Mouse (Mus musculus): Measurements from ENCODE around the gene Lrrc23.
"Not testable (repeated sequence)": the region's sequence is repeated elsewhere in the genome, so short reads cannot be mapped to it uniquely, and the experiment has no call there.

The Lrrc23 gene

DNA sequence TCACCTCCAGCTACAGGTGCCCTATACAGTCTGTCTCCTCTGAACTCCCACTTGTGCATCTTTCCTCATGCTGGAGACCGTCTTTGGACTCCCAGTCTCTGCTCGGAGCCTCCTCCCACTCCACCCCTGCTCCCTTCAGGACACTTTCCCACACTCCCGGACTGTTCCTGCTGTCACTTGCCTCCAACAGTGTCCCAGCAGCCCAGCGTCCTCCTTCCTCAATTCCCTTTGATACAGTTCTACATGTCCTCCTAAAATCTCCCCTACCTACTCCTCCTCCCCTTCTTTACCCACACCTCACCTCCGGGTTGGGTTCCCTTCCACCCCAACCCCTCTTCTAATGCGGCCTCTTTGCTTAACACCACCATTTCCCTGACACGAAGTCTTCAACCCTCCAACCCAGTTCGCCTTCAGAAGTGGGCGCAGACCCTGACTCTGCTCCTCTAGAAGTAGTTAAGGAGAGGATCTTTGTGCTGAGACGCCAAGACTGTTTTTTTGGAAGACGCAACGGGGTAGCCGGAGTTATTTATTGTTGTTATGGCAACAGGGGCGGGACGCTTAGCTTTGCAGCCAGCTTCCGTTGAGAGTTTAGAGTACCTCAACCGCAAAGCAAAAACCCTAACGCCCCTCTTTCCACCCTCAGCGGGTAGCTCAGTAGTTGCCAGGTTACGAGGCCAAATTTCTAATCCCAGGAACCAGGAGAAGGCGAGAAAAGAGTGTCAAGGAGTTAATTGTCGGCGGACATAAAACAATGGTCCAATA, at the start of gene Lrrc23:
TSS of gene Lrrc23 (minus strand) at position 506 of the 762 bp plus-strand sequence.
- ATAC-seq (ENCODE audit: insufficient number of reproducible peaks, low FRiP score, low TSS enrichment) = no peak

DNA sequence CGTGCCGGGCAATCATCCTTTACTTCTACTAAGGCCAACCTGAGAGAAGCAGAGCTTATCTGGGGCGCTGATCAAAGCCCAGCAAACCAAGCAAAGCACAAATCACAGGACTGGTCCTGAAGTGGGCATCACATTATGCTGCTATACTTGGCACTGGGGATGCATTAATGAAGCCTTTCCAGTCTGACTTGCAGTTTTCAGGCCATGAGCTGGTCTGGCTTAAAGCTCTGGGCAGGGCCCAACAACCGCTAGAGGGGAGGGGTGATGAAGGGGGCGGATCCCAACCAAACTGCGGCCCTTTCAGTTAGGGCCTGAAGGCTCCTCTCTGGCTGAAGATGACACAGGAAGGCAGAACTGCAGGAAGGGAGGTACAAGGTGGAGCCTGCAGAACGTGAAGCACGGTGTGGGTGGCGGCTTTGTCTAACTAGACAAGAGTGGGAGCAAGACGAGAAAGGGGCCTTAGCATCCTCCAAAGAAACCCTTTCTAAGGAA, 48.6 kb upstream of the Lrrc23 start:
- ATAC-seq (ENCODE audit: insufficient number of reproducible peaks, low FRiP score, low TSS enrichment) = no peak

DNA sequence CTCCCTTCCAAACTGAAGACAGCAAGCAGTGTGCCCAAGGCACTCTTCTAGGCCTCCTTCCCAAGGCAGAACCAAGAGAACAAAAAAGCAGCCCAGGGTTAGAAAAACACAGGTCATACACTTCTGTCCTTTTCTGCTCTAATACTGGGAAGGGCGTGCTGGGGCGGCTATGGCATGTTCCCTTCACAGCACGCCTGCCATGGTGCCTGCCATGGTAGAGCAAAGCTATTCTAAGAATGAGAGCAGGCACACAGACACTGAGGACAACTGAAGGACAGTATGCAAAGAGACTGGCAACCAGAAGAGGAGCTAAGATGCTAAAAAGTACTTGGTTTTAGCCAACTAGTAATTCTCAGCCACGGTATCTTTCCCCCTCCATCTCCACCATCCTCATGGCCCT, 42.5 kb upstream of the Lrrc23 start:
- ATAC-seq (ENCODE audit: insufficient number of reproducible peaks, low FRiP score, low TSS enrichment) = no peak

DNA sequence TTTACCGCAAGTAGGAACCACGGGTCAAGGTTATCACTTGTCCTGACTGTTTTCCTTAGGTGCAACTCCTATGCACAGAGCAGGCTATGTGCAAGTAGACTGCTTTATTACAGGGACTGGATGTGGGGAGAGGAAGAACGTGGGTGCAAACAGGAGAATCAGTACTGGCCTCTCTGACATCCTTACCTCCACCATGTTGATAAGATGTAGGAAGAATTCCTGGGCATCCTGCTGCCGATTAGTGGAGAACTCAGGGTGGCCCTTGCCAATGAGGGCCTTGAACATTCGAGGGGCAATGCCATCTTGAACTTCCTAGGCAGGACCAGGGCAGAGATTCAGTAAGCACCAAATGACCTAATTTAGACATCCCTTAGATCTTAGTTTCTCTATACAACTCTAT, 41.4 kb upstream of the Lrrc23 start:
- no peak for ATAC-seq (ENCODE audit: insufficient number of reproducible peaks, low FRiP score, low TSS enrichment)

DNA sequence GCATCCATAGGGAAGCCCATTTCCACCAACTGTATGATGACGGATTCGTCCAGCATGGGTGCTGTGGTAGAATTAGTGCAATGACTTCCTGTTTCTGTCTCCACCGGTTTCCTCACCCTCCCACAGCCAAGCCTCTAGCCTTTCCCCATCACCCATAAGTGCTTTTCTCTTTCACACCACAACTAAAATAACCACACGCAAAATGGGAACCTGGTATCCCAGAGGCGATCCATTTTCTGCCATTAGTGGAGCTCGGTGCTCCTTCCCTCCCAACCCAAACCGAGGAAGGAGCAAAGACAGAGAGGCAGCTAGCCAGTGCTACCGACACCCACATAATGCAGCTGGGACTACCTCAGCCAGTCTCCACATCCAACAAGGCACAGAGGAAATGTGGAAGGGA, 38.4 kb upstream of the Lrrc23 start:
- no peak for ATAC-seq (ENCODE audit: insufficient number of reproducible peaks, low FRiP score, low TSS enrichment)

DNA sequence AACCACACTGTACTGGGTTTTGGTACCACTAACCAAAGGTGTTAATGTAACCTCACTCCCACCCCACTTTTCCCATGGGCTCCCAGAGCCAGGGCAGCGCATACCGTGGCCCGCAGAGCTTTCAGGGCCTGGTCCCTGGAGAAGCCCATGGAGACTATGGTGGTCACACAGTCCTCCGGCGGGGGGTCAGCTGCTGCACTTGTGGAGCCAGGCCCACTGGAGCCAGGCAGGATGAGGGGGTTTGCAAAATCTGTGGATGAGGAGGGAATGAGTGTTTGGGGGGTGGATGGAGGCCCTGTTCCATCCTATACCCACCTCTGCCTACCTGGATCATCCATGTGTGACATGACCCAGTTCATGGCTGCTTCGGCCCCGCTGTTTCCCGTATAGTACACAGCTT, 38.0 kb upstream of the Lrrc23 start:
- no peak for ATAC-seq (ENCODE audit: insufficient number of reproducible peaks, low FRiP score, low TSS enrichment)

DNA sequence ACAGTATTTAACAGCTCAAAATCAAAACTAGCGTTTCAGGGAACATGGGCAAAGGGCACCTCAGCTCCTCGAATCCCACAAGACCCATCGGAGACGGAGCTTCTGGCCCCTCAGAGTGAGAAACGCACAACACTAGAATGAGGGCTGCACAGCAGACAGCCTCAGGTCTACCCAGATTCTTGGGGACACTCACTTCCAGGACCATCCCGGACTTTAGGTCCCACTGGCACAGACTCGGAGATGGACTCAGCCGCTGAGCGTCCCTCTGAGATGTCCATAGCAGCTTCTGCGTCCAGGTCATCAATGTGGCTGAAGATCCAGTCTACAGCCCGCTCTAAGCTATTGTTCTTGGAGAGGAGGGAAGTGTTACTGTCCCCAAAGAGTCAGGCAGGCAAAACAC, 37.6 kb upstream of the Lrrc23 start:
- no peak for ATAC-seq (ENCODE audit: insufficient number of reproducible peaks, low FRiP score, low TSS enrichment)

DNA sequence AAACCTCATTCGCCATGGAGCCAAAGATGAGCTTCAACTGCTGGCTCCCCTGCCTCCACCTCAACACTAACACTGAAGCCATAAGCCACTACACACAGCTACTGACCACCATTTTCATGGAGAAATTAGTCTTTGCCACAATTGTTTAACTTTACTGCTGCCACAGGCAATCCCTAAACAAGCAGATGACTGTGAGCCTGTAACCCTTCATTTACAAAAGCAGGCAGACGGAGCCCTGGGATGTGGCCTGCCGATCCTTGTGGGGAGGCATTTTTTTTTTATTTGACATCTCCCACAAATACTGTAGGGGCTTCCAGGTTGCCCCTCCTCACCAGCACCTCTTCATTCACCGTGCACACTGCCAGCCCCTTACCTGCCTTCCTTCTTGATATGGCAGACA, 37.1 kb upstream of the Lrrc23 start:
- no peak for ATAC-seq (ENCODE audit: insufficient number of reproducible peaks, low FRiP score, low TSS enrichment)

DNA sequence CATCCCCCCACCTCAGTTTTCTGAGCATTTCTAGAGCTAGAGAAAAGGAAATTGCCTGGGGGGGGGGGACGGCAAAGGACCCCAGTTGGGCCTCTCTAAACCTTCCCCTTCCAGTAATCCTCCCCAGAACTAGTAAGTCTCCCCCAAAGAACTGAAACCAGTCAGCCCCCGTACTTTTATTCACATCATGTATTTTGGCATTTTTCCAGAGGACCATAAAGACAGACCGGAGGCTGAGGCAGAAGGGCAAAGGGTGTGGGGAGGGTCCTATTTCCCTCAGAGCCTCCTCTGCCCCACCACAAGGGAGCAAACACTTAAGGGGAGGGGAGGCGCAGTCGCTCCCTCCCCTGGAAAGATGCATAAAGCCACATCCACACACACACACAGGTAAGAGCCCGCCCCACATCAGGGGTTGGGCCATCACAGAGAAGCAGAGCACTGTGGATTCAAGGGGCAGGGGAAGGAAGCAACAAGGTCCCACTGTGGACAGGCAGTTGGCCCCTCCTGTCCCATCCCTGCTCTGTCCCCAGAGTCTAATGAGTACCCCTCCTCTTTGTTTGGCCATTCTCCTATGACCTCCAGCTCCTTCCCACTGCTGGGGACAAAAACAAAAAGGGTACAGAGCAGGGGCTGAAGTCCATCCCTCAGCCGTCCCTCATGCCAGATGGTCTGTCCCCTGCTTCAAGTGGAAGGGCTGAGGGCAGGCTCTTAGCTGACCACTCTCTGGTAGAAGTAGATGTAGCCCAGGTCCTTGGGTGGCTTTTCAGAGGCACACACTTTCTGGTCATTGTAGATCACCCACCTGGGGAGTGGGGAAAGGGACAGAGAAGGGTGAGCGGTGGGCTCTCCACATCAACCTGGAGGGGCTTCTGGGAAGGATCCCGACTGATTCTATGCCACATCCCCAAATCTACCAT, 35.6 kb upstream of the Lrrc23 start:
- no peak for ATAC-seq (ENCODE audit: insufficient number of reproducible peaks, low FRiP score, low TSS enrichment)

DNA sequence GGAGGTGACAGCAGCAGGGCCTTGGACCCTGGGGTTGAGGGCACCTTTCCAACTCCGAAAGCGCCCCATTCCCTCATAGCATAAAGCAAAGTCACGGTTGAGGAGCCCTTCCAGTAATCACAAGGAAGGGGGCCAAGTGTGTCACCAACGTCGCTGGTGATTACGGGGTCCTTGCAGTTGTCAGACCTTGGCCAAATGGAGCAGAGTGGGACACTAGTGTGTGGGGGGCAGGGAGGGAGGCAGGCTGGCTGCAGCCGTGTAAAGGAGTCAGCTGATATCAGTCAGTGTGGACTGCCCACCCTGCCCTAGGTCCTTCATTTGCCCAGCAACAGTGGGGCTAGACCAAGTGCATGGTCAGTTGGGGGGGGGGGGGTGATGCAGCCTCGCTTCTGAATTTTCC, 34.9 kb upstream of the Lrrc23 start:
- peak; percentile 6; the same call in 1 of the 2 replicates for ATAC-seq (ENCODE audit: insufficient number of reproducible peaks, low FRiP score, low TSS enrichment)

DNA sequence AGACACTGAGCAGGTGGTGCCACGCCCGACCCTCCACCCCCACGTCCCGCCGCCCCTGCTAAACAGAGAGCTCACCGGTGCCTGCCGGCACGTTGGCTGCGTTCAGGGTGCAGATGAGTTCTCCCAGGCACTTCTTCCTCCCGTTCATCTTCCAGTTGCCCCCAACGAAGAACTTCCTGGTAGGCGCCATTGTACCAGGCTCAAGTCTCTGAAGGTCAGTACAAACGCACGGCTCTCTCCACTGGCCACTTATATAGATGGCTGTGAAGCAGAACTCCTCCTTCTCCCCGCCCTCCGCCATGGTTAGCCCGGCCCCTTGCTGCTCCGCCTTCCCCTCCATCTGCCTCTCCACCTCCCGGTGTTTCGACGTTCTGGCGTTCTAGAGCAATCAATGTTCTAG, 34.4 kb upstream of the Lrrc23 start, which contains the start of gene Tpi1:
TSS of gene Tpi1 (minus strand) at position 364 of the 400 bp plus-strand sequence.
- peak; percentile 74 for ATAC-seq (ENCODE audit: insufficient number of reproducible peaks, low FRiP score, low TSS enrichment)

DNA sequence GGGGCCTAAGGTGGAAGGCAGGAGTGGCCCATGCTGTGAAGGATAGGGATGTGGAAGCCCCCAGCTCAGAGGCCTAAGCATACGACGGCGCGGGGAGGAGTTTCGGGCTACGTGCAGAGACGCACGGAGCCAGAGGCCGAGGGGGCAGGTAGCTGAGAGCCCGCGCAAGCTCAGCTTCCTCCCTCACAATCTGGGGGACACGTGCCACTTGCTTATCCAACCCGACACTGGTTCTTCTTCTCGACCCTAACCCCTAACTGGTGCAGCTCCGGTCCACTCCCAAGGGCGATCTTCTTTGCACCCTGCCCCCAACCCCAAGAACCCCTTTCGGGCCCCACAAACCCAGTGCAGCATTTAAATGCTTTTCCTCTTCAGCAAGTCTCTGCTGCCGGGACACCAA, 34.0 kb upstream of the Lrrc23 start:
- peak; percentile 33; the same call in 1 of the 2 replicates for ATAC-seq (ENCODE audit: insufficient number of reproducible peaks, low FRiP score, low TSS enrichment)

DNA sequence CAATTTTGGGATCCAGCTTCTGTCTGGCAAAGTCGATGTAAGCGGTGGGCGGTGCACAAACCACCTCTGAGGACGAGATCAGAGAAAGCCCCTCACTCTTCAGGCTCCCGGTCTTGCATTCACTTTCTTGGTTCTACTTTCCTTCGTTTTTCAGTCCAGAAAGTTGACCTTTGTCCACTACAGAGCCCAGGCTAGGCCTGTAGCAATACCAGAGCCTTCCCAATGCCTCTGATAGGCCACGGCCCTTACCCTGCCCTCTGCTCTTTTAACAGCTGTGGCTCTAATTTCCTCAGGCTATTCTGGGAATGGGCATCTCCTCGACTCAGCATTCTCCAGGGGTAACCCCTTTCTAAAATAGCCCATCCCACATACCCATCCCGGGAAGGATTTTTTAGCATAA, 33.3 kb upstream of the Lrrc23 start:
- no peak for ATAC-seq (ENCODE audit: insufficient number of reproducible peaks, low FRiP score, low TSS enrichment)

DNA sequence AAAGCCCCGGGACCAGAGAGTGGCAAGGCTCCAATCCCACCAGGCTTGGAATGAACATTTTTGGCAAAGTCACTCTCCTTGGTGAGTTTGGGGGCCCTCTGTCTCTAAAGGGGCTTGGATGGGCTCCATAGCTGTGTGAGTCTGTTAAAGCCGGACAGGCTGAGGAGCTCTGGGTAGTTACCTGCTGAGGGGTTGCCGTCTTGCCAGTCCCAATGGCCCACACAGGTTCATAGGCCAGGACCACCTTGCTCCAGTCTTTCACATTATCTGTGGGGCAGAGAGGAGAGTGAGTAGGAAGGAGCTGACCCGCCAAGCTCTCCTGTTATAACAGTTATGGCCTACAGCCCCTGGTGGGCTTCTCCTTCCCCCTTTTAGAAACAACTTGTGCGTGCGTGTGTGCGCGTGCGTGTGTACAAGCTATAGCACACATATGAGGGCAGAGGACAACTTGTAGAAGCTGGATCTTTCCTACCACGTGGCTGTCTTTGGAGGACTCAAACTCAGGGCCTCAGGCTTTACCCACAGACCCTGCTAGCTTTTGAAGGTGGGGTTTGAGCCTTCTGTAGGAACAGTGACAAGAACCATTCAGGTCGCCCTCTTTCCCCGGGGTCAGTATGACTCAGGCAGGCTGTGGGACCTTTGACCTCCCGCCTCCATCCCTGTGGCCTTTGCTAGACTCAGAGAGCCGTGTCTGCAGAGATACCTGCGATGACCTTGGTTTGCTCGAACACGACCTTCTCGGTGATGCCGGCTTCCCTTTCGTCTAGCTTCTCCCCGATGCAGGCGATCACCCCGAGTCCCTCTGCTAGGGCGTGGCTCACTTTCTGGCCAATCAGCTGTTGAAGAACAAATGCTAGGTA, 32.4 kb upstream of the Lrrc23 start:
- no peak for ATAC-seq (ENCODE audit: insufficient number of reproducible peaks, low FRiP score, low TSS enrichment)

DNA sequence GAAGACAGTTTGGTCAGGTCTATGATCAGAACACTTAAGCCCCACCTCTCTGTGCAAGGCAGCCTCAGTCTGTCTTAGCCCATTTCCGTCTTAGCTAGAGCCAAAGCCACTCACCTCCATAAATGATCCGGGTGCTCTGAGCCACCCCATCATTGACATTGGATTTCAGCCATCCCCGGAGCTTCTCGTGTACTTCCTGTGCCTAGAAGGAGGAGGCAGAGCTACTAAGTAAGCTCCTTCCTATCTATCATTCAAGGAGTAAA, 31.8 kb upstream of the Lrrc23 start:
- no peak for ATAC-seq (ENCODE audit: insufficient number of reproducible peaks, low FRiP score, low TSS enrichment)

DNA sequence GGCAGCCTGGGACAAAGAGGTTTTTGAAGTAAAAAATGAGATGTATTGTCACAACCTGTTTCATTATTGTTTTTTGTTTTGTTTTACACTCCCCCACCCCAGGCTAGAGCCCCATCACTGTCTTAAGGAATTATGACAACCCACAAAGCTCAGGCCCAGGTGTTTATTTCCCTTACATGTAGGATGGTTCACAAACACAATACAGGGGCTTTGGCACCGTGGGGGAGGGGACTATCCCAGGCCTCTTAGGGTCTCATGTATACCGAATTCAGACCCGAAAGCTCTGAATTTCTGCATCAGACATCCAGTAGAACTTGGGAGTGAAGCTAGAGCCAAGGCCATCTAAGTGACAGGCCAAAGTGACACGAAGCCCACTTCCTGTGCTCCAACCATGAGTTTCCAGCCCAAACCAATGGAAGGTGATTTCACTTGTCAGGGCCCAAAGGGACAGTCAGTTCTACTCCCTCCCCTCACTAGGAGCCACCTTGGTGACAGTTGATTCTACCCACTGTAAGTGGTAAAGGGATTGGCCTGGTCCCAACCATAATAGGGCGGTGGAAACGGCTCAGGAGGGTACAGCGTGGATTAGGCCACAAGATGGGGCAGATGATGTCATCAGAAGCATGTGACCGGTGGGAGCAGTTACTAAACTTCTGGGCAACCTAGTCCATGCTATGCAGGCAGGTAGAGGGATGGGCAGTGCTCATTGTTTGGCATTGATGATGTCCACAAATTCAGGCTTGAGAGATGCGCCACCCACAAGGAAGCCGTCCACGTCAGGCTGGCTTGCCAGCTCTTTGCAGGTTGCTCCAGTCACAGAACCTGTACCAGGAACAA, 31.3 kb upstream of the Lrrc23 start:
- ATAC-seq (ENCODE audit: insufficient number of reproducible peaks, low FRiP score, low TSS enrichment) = not testable (repeated sequence)

DNA sequence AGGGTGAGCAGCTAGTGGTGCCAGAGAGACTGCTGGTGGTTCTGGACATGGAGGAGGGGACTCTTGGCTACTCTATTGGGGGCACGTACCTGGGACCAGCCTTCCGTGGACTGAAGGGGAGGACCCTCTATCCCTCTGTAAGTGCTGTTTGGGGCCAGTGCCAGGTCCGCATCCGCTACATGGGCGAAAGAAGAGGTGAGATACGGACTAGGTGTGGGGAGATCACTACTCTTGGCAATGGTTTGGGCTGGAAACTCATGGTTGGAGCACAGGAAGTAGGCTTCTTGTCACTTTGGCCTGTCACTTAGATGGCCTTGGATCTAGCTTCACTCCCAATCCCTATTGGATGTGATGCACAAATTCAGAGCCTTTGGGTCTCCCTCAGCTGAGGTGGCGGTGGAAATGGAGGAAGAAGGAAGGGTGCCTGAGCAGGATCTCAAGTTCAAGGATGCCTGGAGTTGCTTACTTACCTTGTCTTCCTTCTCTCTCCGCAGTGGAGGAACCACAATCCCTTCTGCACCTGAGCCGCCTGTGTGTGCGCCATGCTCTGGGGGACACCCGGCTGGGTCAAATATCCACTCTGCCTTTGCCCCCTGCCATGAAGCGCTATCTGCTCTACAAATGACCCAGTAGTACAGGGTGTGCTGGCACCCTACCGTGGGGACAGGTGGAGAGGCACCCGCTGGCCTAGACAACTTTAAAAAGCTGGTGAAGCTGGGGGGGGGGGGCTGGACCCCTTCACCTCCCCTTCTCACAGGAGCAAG, 30.4 kb upstream of the Lrrc23 start:
- ATAC-seq (ENCODE audit: insufficient number of reproducible peaks, low FRiP score, low TSS enrichment) = no peak

DNA sequence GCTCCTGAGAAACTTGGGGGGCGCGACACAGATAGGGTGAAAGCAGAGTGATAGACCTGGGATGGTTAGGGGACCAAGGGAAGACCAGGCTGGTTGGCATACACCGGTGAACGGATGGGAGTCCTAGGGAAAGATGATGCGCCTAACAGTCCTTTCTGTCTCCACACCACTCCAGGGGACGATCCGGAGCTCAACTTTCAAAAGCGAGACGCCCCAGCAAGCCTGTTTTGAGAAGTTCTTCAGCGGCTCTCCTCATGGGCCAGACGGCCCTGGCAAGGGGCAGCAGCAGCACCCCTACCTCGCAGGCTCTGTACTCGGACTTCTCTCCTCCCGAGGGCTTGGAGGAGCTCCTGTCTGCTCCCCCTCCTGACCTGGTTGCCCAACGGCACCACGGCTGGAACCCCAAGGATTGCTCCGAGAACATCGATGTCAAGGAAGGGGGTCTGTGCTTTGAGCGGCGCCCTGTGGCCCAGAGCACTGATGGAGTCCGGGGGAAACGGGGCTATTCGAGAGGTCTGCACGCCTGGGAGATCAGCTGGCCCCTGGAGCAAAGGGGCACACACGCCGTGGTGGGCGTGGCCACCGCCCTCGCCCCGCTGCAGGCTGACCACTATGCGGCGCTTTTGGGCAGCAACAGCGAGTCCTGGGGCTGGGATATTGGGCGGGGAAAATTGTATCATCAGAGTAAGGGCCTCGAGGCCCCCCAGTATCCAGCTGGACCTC, 29.7 kb upstream of the Lrrc23 start:
- ATAC-seq (ENCODE audit: insufficient number of reproducible peaks, low FRiP score, low TSS enrichment) = peak; percentile 18; the same call in 1 of the 2 replicates
